8 mouse cellular contexts compared by ENCODE assay signal in the genomic region with DNA sequence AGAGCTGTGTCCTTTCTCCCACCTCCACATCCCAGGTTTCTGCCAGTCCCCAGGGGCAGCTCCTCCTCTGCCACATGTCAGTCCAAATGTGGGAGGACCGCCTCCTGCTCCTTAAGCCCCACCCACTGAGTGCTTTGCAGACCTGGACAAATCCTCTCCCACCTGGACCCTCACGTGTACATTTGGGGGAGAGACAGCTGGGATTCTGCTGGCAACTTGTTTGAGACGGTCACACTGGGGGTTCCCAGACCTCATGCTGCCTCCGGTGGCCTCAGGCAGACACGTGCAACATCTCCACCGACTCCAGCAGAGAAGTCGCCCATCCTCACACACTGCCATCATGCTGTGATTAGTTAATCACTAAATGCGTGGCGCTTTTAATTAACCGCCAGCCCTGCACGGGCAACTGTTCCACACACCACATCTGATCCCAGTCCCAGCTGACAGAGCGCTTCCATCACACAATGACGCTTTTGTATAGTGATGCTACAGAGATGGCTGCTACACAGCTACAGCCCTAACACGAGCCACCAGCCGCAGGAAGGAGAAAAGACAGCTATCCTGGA. TPM values are rescaled to one million over a fixed set of nuclear protein-coding genes. Genes with fewer than 3 reads are reported as not detected.
DNase-seq lines count a peak whose midpoint lies in the region; ATAC-seq lines count a peak whose summit lies in the region.

No protein-coding gene starts in this region.

- no peaks in the 10 kb centered on the region for H3K27me3 ChIP-seq in neural tube, embryonic 11.5 days (ENCODE audit: control insufficient read depth, insufficient read depth, low read length)
- 0 out of 2 replicates have a peak, but pooled peaks cover 3% of the 10 kb centered on the region for H3K27me3 ChIP-seq in kidney, embryonic 14.5 days (ENCODE audit: control insufficient read depth, insufficient read depth, low read length)

- no peaks in the 10 kb centered on the region for H3K4me1 ChIP-seq in neural tube, embryonic 11.5 days (ENCODE audit: control insufficient read depth, insufficient read depth, low read length)
- H3K4me1 ChIP-seq in kidney, embryonic 14.5 days (ENCODE audit: control insufficient read depth, insufficient read depth, low read length): no peaks in the 10 kb centered on the region

- H3K27ac ChIP-seq in neural tube, embryonic 11.5 days (ENCODE audit: low read depth, low read length): no peak overlapping the region
- no peak overlapping the region for H3K27ac ChIP-seq in kidney, embryonic 14.5 days (ENCODE audit: low read depth, low read length)

- no peak for DNase-seq in neural tube, embryonic 11.5 days (ENCODE audit: low spot score)
- DNase-seq in neural tube, embryonic 10.5 days (ENCODE audit: extremely low spot score, low spot score): no peak
- DNase-seq in frontal cortex, postnatal 25 days (ENCODE audit: low spot score in 2 of 2): peak; percentile 8 to 13
- peak; percentile 14 to 56 for DNase-seq in left cerebral cortex, postnatal 14 days (ENCODE audit: low spot score in 2 of 2)
- peak; percentile 15 for DNase-seq in right cerebral cortex, postnatal 4 days
- DNase-seq in gastrocnemius, postnatal 4 days (ENCODE audit: low spot score in 2 of 2): no peak
- no peak for DNase-seq in spleen, adult 18-20 months

- no peak overlapping the region for H3K4me2 ChIP-seq in neural tube, embryonic 11.5 days (ENCODE audit: low read depth)
- no peak overlapping the region for H3K4me2 ChIP-seq in kidney, embryonic 14.5 days (replicated peaks; ENCODE audit: low read depth, low read length)

- ATAC-seq in neural tube, embryonic 11.5 days (ENCODE audit: insufficient read depth, low FRiP score, low TSS enrichment): peak; percentile 20; the same call in 1 of the 2 replicates
- no peak for ATAC-seq in kidney, embryonic 14.5 days (ENCODE audit: low FRiP score, low TSS enrichment)

- no peaks in the 10 kb centered on the region for H3K9me3 ChIP-seq in neural tube, embryonic 11.5 days (ENCODE audit: control insufficient read depth, low read length)
- H3K9me3 ChIP-seq in kidney, embryonic 14.5 days (ENCODE audit: control insufficient read depth, low read length): no peaks in the 10 kb centered on the region

- 30% methylated on average over 15 of the region's 15 CpGs for WGBS in neural tube, embryonic 11.5 days
- 40% methylated on average over 15 of the region's 15 CpGs for WGBS in kidney, embryonic 14.5 days

- H3K36me3 ChIP-seq in neural tube, embryonic 11.5 days (ENCODE audit: control insufficient read depth, insufficient read depth, low read length): no peaks in the 10 kb centered on the region
- no peaks in the 10 kb centered on the region for H3K36me3 ChIP-seq in kidney, embryonic 14.5 days (ENCODE audit: control insufficient read depth, insufficient read depth, low read length)

- intact Hi-C loops in left cerebral cortex, postnatal 14 days (cut with DNase I): loop anchor here (5.0 kb wide), 1 partner anchor 323 kb away; no protein-coding TSS in a partner anchor

- H3K9ac ChIP-seq in neural tube, embryonic 11.5 days (ENCODE audit: low read length): no peak overlapping the region
- no peak overlapping the region for H3K9ac ChIP-seq in kidney, embryonic 14.5 days (ENCODE audit: low read depth, low read length)

- H3K4me3 ChIP-seq in neural tube, embryonic 11.5 days (ENCODE audit: low read depth, low read length): no peak overlapping the region
- no peak overlapping the region for H3K4me3 ChIP-seq in kidney, embryonic 14.5 days (ENCODE audit: low read length)

RNA-seq across cellular contexts. Expression of gene 4933402J07Rik, which starts 23.7 kb away (rescaled TPM):
- polyA plus RNA-seq in neural tube, embryonic 11.5 days (2014; fragmentation: Nextera tagmentation; extraction: Ambion mirVana): not detected in 2 replicates
- total RNA-seq in left cerebral cortex, postnatal 14 days (2021): not detected
- not detected for total RNA-seq in gastrocnemius, postnatal 4 days (2021)
- not detected in 2 replicates for polyA plus RNA-seq in kidney, embryonic 14.5 days (2014; fragmentation: Nextera tagmentation; extraction: Ambion mirVana)

Comparison
In these comparisons a context has a peak if more than half of its experiments do, and no peak if none do; other contexts are left out.
1. DNase-seq: peak in frontal cortex, postnatal 25 days (2 of 2), left cerebral cortex, postnatal 14 days (2 of 2) and right cerebral cortex, postnatal 4 days (single experiment); none in neural tube, embryonic 11.5 days (single experiment), neural tube, embryonic 10.5 days (single experiment), gastrocnemius, postnatal 4 days (0 of 2) and spleen, adult 18-20 months (0 of 2).